In the genomic region with DNA sequence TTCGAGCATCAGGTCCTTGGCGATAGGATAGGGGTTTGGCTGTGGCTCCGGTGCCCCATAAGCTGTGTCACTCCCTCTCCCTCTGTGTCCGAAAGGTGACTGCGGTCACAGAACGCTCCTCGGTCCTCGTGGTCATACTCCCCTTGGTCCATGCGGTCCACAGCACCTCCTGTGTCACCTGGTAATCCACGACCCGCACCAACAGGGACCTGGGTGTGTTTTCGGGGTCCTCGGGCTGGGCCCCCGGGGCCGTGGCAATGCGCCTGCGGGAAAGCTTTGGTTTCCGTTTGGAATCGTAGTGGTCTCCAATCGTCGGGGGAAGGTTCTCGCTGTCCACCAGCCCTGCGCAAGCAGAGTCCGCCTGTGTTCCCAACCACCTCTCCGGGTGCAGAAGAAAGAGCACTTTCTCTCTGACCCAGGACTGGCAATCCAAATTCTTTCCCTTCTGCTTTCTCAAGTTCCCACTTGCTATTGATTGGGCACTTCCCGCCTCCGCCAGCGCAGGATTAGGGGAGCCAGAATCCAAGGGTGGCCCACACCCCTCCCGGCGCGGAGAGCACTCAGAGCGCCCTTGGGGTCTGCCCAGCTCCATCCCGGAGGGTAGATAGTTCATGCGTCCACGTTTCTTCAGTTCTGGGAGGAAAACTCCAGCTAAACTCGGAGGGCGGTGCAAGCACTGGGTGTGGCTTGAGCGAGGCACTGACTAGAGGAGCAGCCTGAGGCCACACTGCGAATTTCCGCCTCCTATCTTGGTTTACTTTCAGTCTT, we compare ENCODE assay signal across 7 mouse cellular contexts. TPM values are rescaled to one million over a fixed set of nuclear protein-coding genes. Genes with fewer than 3 reads are reported as not detected.
DNase-seq lines count a peak whose midpoint lies in the region; ATAC-seq lines count a peak whose summit lies in the region.

A gene (minus strand): TSS at position 636 of the 768 bp plus-strand sequence.

- under 1% methylated on average over 40 of the region's 40 CpGs for WGBS in heart, embryonic 16.5 days
- 1% methylated on average over 38 of the region's 40 CpGs for WGBS in macrophage (ENCODE audit: missing documents)

- H3K27me3 ChIP-seq in erythroblast, embryonic 14.5 days (ENCODE audit: control insufficient read depth): peaks cover 3% of the 10 kb centered on the region; the same call in 1 of the 2 replicates
- H3K27me3 ChIP-seq in heart, embryonic 16.5 days (ENCODE audit: control insufficient read depth, insufficient read depth, low read length): no peaks in the 10 kb centered on the region

- H3K4me1 ChIP-seq in erythroblast, embryonic 14.5 days (ENCODE audit: control insufficient read depth): peaks cover 22% of the 10 kb centered on the region
- peaks cover 15% of the 10 kb centered on the region for H3K4me1 ChIP-seq in heart, embryonic 16.5 days (ENCODE audit: control insufficient read depth, insufficient read depth, low read length)

- no peaks in the 10 kb centered on the region for H3K36me3 ChIP-seq in erythroblast, embryonic 14.5 days (ENCODE audit: control insufficient read depth)
- H3K36me3 ChIP-seq in heart, embryonic 16.5 days (ENCODE audit: control insufficient read depth, insufficient read depth): no peaks in the 10 kb centered on the region
- H3K36me3 ChIP-seq in macrophage (ENCODE audit: inconsistent target): no peaks in the 10 kb centered on the region

- ATAC-seq in heart, embryonic 16.5 days (replicated peaks; ENCODE audit: extremely low read depth, insufficient read depth, low FRiP score): peak; percentile 85

- H3K79me2 ChIP-seq in macrophage (ENCODE audit: inconsistent target): no peaks in the 10 kb centered on the region

- H3K4me2 ChIP-seq in heart, embryonic 16.5 days (ENCODE audit: low read depth, low read length): peak within 1 kb of the TSS; percentile 80

- peak within 1 kb of the TSS; percentile 84 for H3K4me3 ChIP-seq in erythroblast, embryonic 14.5 days (replicated peaks)
- peak within 1 kb of the TSS; percentile 91 for H3K4me3 ChIP-seq in heart, embryonic 16.5 days (ENCODE audit: low read length)
- H3K4me3 ChIP-seq in macrophage (ENCODE audit: inconsistent target): peak within 1 kb of the TSS; percentile 96

- no peaks in the 10 kb centered on the region for H3K9me3 ChIP-seq in erythroblast, embryonic 14.5 days (ENCODE audit: control insufficient read depth, low read length)
- H3K9me3 ChIP-seq in heart, embryonic 16.5 days (replicated peaks; ENCODE audit: control insufficient read depth, low read length): no peaks in the 10 kb centered on the region

- peak within 1 kb of the TSS; percentile 82 for H3K27ac ChIP-seq in heart, embryonic 16.5 days (ENCODE audit: low read length)
- H3K27ac ChIP-seq in macrophage: peak within 1 kb of the TSS; percentile 61

- H3K9ac ChIP-seq in heart, embryonic 16.5 days (ENCODE audit: low read length): peak within 1 kb of the TSS; percentile 92

- DNase-seq in ES-CJ7 (ENCODE audit: low read depth, low spot score): peak; percentile 33
- DNase-seq in adrenal gland, adult 2 months: peak; percentile 69
- DNase-seq in kidney, postnatal 10 days: peak; percentile 64
- DNase-seq in right cerebral cortex, postnatal 25 days: peak; percentile 11

RNA-seq across cellular contexts. Expression of the gene that starts here (rescaled TPM):
- total RNA-seq in adrenal gland, adult 2 months (2021): 1 to 10 TPM in 1 of 2 experiments, under 1 TPM in 1; 0.55 to 1.1 TPM
- 0.24 and 0.60 TPM in 2 replicates for polyA plus RNA-seq in adrenal gland, adult 2 months (2012; rRNA removed)
- 0.14 TPM in 1 of 2 replicates, not detected in the other for polyA plus RNA-seq in erythroblast, embryonic 14.5 days (2012)
- polyA plus RNA-seq in heart, embryonic 16.5 days (2015; fragmentation: Nextera tagmentation; extraction: Ambion mirVana): 1.3 and 1.8 TPM in 2 replicates
- total RNA-seq in macrophage (2018; cell fraction: chromatin; rRNA removed): 1 to 10 TPM in 23 of 26 experiments, under 1 TPM in 2, not detected in 1; 0.63 to 8.1 (median 2.6) TPM
- 1 to 10 TPM in 1 of 26 experiments, under 1 TPM in 25; 0.22 to 1.3 (median 0.48) TPM for total RNA-seq in macrophage (2018; cell fraction: cytosol; rRNA removed)
- total RNA-seq in macrophage (2018; cell fraction: nucleus; rRNA removed): 1 to 10 TPM in 18 of 26 experiments, under 1 TPM in 7, not detected in 1; 0.25 to 7.1 (median 1.9) TPM
- 0.32 to 0.90 TPM (median 0.55 TPM) in 3 replicates for polyA plus RNA-seq in macrophage (2018)

Comparison
In these comparisons a context has a peak if more than half of its experiments do, and no peak if none do; other contexts are left out.
1. Peak in every context shown above with its lines: DNase-seq, ATAC-seq, H3K4me3 ChIP-seq and H3K27ac ChIP-seq.
2. DNase-seq: peak in every context shown above with its lines; median percentile 69 in adrenal gland, adult 2 months; 64 in kidney, postnatal 10 days; 33 in ES-CJ7; 11 in right cerebral cortex, postnatal 25 days.